18 mouse cellular contexts compared by ENCODE assay signal in the genomic region with DNA sequence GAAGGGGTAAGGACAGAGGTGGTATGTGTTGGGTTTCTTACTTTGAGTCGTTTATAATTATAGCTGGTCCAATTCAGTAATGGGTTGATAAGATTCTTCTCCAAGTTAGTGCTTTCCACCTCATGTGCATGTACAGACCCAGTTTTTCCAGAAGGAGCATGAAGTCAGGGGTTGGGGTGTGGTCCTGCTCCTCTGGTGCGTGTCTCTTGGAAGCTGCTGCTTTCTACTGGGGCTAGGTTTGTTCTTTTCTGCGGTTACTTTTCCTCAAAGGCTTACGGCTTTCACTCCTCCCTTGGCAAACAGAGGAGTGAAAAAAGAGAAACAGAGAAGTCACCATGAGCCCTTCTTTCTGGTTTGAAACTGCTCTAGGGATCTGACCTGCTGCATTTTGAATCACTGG.
"Had no signal": no experiment of that assay in that cellular context is flagged by ENCODE, and none has a peak within 500 bp of the region (broad histone marks: within the 10 kb centered on the region; RNA-seq: fewer than 3 reads in every experiment).

No protein-coding gene starts in this region.

- DNase-seq: kidney, adult 18-20 months; kidney, adult 9 months; kidney, postnatal 14 days; layer of hippocampus, adult 9-11 months; liver; lung, adult 18-20 months; lung, postnatal 10 days; lung, postnatal 4 days; thymus, adult 18-20 months; thymus, postnatal 36 days had no signal

- H3K9ac ChIP-seq: limb, embryonic 13.5 days; liver, embryonic 12.5 days; liver, embryonic 15.5 days; midbrain, embryonic 12.5 days; midbrain, embryonic 15.5 days had no signal

- H3K4me3 ChIP-seq: layer of hippocampus, adult 2 months; limb, embryonic 10.5 days; limb, embryonic 13.5 days; liver, embryonic 12.5 days; liver, embryonic 15.5 days; midbrain, embryonic 12.5 days; midbrain, embryonic 15.5 days had no signal

- H3K4me2 ChIP-seq: limb, embryonic 13.5 days; liver, embryonic 12.5 days; liver, embryonic 15.5 days; midbrain, embryonic 12.5 days; midbrain, embryonic 15.5 days had no signal

- ATAC-seq: intestine, embryonic 16.5 days; liver, embryonic 12.5 days; midbrain, embryonic 15.5 days had no signal

- H3K9me3 ChIP-seq: limb, embryonic 10.5 days; limb, embryonic 13.5 days; liver, embryonic 12.5 days; liver, embryonic 15.5 days; midbrain, embryonic 12.5 days; midbrain, embryonic 15.5 days had no signal

- H3K27ac ChIP-seq: layer of hippocampus, adult 2 months; limb, embryonic 10.5 days; limb, embryonic 13.5 days; liver, embryonic 12.5 days; liver, embryonic 15.5 days; midbrain, embryonic 12.5 days; midbrain, embryonic 15.5 days had no signal

- H3K4me1 ChIP-seq: limb, embryonic 10.5 days; liver, embryonic 12.5 days; liver, embryonic 15.5 days; midbrain, embryonic 12.5 days; midbrain, embryonic 15.5 days had no signal

- H3K36me3 ChIP-seq: limb, embryonic 10.5 days; limb, embryonic 13.5 days; liver, embryonic 12.5 days; liver, embryonic 15.5 days; midbrain, embryonic 12.5 days; midbrain, embryonic 15.5 days had no signal

- H3K27me3 ChIP-seq: limb, embryonic 13.5 days; liver, embryonic 12.5 days; liver, embryonic 15.5 days; midbrain, embryonic 12.5 days; midbrain, embryonic 15.5 days had no signal
